Comparison of ENCODE assay signal across 10 mouse cellular contexts in genomic region chr10:128745946-128746613, GRCm38 (mm10). TPM values are rescaled to one million over a fixed set of nuclear protein-coding genes. Genes with fewer than 3 reads are reported as not detected.
DNase-seq lines count a peak whose midpoint lies in the region; ATAC-seq and TF ChIP-seq lines count a peak whose summit lies in the region.
"Had no signal": no experiment of that assay in that cellular context is flagged by ENCODE, and none has a peak within 500 bp of the region (broad histone marks: within the 10 kb centered on the region; RNA-seq: fewer than 3 reads in every experiment).

No protein-coding gene starts in this region.

- peaks cover 17% of the 10 kb centered on the region for H3K4me1 ChIP-seq in lung, adult 2 months (ENCODE audit: control insufficient read depth, insufficient read depth, low read length)
- peaks cover 28% of the 10 kb centered on the region for H3K4me1 ChIP-seq in heart, postnatal 0 days (ENCODE audit: control insufficient read depth, insufficient read depth)
- H3K4me1 ChIP-seq in midbrain, embryonic 10.5 days: peaks cover 50% of the 10 kb centered on the region
- peaks cover 14% of the 10 kb centered on the region; the same call in 1 of the 2 replicates for H3K4me1 ChIP-seq in midbrain, embryonic 11.5 days (ENCODE audit: control insufficient read depth, insufficient read depth, low read length)

- no peak overlapping the region for H3K9ac ChIP-seq in heart, postnatal 0 days (replicated peaks; ENCODE audit: low read depth, low read length)
- H3K9ac ChIP-seq in midbrain, embryonic 11.5 days (ENCODE audit: low read length): no peak overlapping the region
- H3K9ac ChIP-seq: neural tube, embryonic 15.5 days had no signal

- no peak overlapping the region for H3K4me3 ChIP-seq in lung, adult 2 months (replicated peaks; ENCODE audit: extremely low read depth, low read depth, low read length)
- H3K4me3 ChIP-seq in heart, postnatal 0 days (ENCODE audit: low read depth, low read length): no peak overlapping the region; the same call in 1 of the 2 replicates
- H3K4me3 ChIP-seq in layer of hippocampus, adult 2 months: no peak overlapping the region
- no peak overlapping the region for H3K4me3 ChIP-seq in midbrain, embryonic 10.5 days
- no peak overlapping the region for H3K4me3 ChIP-seq in midbrain, embryonic 11.5 days (ENCODE audit: low read depth, low read length)

- peak overlapping the region; percentile 88; the same call in 1 of the 2 replicates for H3K4me2 ChIP-seq in heart, postnatal 0 days (ENCODE audit: low read depth, low read length)
- H3K4me2 ChIP-seq in midbrain, embryonic 11.5 days: no peak overlapping the region

- H3K36me3 ChIP-seq in heart, postnatal 0 days (replicated peaks; ENCODE audit: control insufficient read depth, insufficient read depth, low read length): no peaks in the 10 kb centered on the region
- H3K36me3 ChIP-seq in midbrain, embryonic 10.5 days: no peaks in the 10 kb centered on the region
- no peaks in the 10 kb centered on the region for H3K36me3 ChIP-seq in midbrain, embryonic 11.5 days (ENCODE audit: control insufficient read depth, insufficient read depth, low read length)
- H3K36me3 ChIP-seq: neural tube, embryonic 15.5 days had no signal

- no peaks in the 10 kb centered on the region for H3K9me3 ChIP-seq in heart, postnatal 0 days (replicated peaks; ENCODE audit: control insufficient read depth, low read length)
- H3K9me3 ChIP-seq in midbrain, embryonic 10.5 days (replicated peaks): no peaks in the 10 kb centered on the region
- no peaks in the 10 kb centered on the region for H3K9me3 ChIP-seq in midbrain, embryonic 11.5 days (ENCODE audit: control insufficient read depth, low read length)
- H3K9me3 ChIP-seq: neural tube, embryonic 15.5 days had no signal

- WGBS in lung, adult 2 months: 76% methylated on average over 10 of the region's 10 CpGs
- 83% methylated on average over 10 of the region's 10 CpGs for WGBS in heart, postnatal 0 days
- 92% methylated on average over 10 of the region's 10 CpGs for WGBS in midbrain, embryonic 10.5 days
- 92% methylated on average over 10 of the region's 10 CpGs for WGBS in midbrain, embryonic 11.5 days

- no peak for TF ChIP-seq EP300 in heart, postnatal 0 days (IDR thresholded peaks at IDR 0.05; ENCODE audit: low read depth)

- no peaks in the 10 kb centered on the region for H3K27me3 ChIP-seq in heart, postnatal 0 days (ENCODE audit: control insufficient read depth, insufficient read depth, low read length)
- H3K27me3 ChIP-seq in midbrain, embryonic 10.5 days (ENCODE audit: low read depth, poor library complexity, severe bottlenecking): peaks cover 57% of the 10 kb centered on the region
- H3K27me3 ChIP-seq in midbrain, embryonic 11.5 days (ENCODE audit: control insufficient read depth, insufficient read depth, low read length): peaks cover 38% of the 10 kb centered on the region

- peak; percentile 35 to 37 for DNase-seq in lung, adult 18-20 months
- DNase-seq in lung, adult 2 months: no peak
- DNase-seq in heart, postnatal 0 days (ENCODE audit: low spot score): no peak
- peak; percentile 40 for DNase-seq in skeletal muscle tissue, adult 2 months (ENCODE audit: low read depth, low spot score)
- DNase-seq in layer of hippocampus, adult 2 months (ENCODE audit: low spot score in 2 of 2): no peak
- no peak for DNase-seq in midbrain, embryonic 10.5 days (ENCODE audit: low spot score)
- no peak for DNase-seq in midbrain, embryonic 11.5 days (ENCODE audit: low spot score, missing footprints)
- no peak for DNase-seq in adrenal gland, postnatal 25 days
- DNase-seq: cerebellum, adult 9-11 months had no signal

- no peak for TF ChIP-seq CTCF in lung, adult 2 months (IDR thresholded peaks at IDR 0.05; ENCODE audit: insufficient read depth, low read length)
- TF ChIP-seq CTCF in heart, postnatal 0 days (IDR thresholded peaks at IDR 0.05; ENCODE audit: low read depth): no peak
- TF ChIP-seq CTCF in layer of hippocampus, adult 2 months (conservative IDR thresholded peaks at IDR 0.05): no peak

- ATAC-seq in heart, postnatal 0 days (ENCODE audit: insufficient read depth, low read depth): no peak
- ATAC-seq in midbrain, embryonic 11.5 days (ENCODE audit: low FRiP score): no peak

- peak overlapping the region; percentile 98; the same call in 1 of the 2 replicates for H3K27ac ChIP-seq in heart, postnatal 0 days (ENCODE audit: low read depth)
- no peak overlapping the region for H3K27ac ChIP-seq in layer of hippocampus, adult 2 months
- no peak overlapping the region for H3K27ac ChIP-seq in midbrain, embryonic 10.5 days (replicated peaks)
- no peak overlapping the region for H3K27ac ChIP-seq in midbrain, embryonic 11.5 days (ENCODE audit: low read depth, low read length)
- H3K27ac ChIP-seq: neural tube, embryonic 15.5 days had no signal

- no peak for TF ChIP-seq POLR2A in lung, adult 2 months (IDR thresholded peaks at IDR 0.05; ENCODE audit: borderline replicate concordance, extremely low read depth, low read depth, low read length)

RNA-seq across cellular contexts. Expression of gene Dgka, which starts 1.4 kb away (rescaled TPM):
- 38.4 and 53.7 TPM in 2 replicates for polyA plus RNA-seq in lung, adult 2 months (2012; rRNA removed)
- 4.8 and 6.8 TPM in 2 replicates for total RNA-seq in heart, postnatal 0 days (2014; rRNA removed; ENCODE audit: low replicate concordance)
- polyA plus RNA-seq in heart, postnatal 0 days (2015; fragmentation: Nextera tagmentation; extraction: Ambion mirVana): 4.8 and 5.2 TPM in 2 replicates
- 10 to 100 TPM; 11.4 to 11.5 TPM for total RNA-seq in layer of hippocampus, adult 2 months (2021)
- polyA plus RNA-seq in midbrain, embryonic 10.5 days (2016; fragmentation: Nextera tagmentation; extraction: Ambion mirVana): 3.7 and 4.7 TPM in 2 replicates
- 5.4 and 5.7 TPM in 2 replicates for polyA plus RNA-seq in midbrain, embryonic 11.5 days (2014; fragmentation: Nextera tagmentation; extraction: Ambion mirVana)
- 15.1 and 17.6 TPM in 2 replicates for total RNA-seq in adrenal gland, postnatal 25 days (2021)

RNA-seq across cellular contexts. Expression of gene Pym1, which starts 1.6 kb away (rescaled TPM):
- polyA plus RNA-seq in lung, adult 2 months (2012; rRNA removed): 15.9 and 22.4 TPM in 2 replicates
- 37.1 and 49.2 TPM in 2 replicates for total RNA-seq in heart, postnatal 0 days (2014; rRNA removed; ENCODE audit: low replicate concordance)
- polyA plus RNA-seq in heart, postnatal 0 days (2015; fragmentation: Nextera tagmentation; extraction: Ambion mirVana): 13.7 and 16.5 TPM in 2 replicates
- 10 to 100 TPM; 22.0 to 30.6 TPM for total RNA-seq in layer of hippocampus, adult 2 months (2021)
- polyA plus RNA-seq in midbrain, embryonic 10.5 days (2016; fragmentation: Nextera tagmentation; extraction: Ambion mirVana): 56.6 and 59.1 TPM in 2 replicates
- polyA plus RNA-seq in midbrain, embryonic 11.5 days (2014; fragmentation: Nextera tagmentation; extraction: Ambion mirVana): 43.5 and 48.1 TPM in 2 replicates
- total RNA-seq in adrenal gland, postnatal 25 days (2021): 19.5 and 25.2 TPM in 2 replicates

RNA-seq across cellular contexts. Expression of gene Cdk2, which starts 41.2 kb away (rescaled TPM):
- 11.4 and 17.3 TPM in 2 replicates for polyA plus RNA-seq in lung, adult 2 months (2012; rRNA removed)
- total RNA-seq in heart, postnatal 0 days (2014; rRNA removed; ENCODE audit: low replicate concordance): 71.8 and 74.7 TPM in 2 replicates
- polyA plus RNA-seq in heart, postnatal 0 days (2015; fragmentation: Nextera tagmentation; extraction: Ambion mirVana): 50.9 and 53.0 TPM in 2 replicates
- total RNA-seq in layer of hippocampus, adult 2 months (2021): 1 to 10 TPM; 2.0 to 3.0 TPM
- polyA plus RNA-seq in midbrain, embryonic 10.5 days (2016; fragmentation: Nextera tagmentation; extraction: Ambion mirVana): 107 and 110 TPM in 2 replicates
- 98.9 and 99.1 TPM in 2 replicates for polyA plus RNA-seq in midbrain, embryonic 11.5 days (2014; fragmentation: Nextera tagmentation; extraction: Ambion mirVana)
- total RNA-seq in adrenal gland, postnatal 25 days (2021): 27.4 and 29.0 TPM in 2 replicates

RNA-seq across cellular contexts. Expression of gene Pmel, which starts 42.1 kb away (rescaled TPM):
- 0.36 and 0.51 TPM in 2 replicates for polyA plus RNA-seq in lung, adult 2 months (2012; rRNA removed)
- total RNA-seq in heart, postnatal 0 days (2014; rRNA removed; ENCODE audit: low replicate concordance): 7.7 and 23.2 TPM in 2 replicates
- polyA plus RNA-seq in heart, postnatal 0 days (2015; fragmentation: Nextera tagmentation; extraction: Ambion mirVana): 2.0 and 3.0 TPM in 2 replicates
- total RNA-seq in layer of hippocampus, adult 2 months (2021): under 1 TPM; 0.33 to 0.34 TPM
- 3.9 and 6.7 TPM in 2 replicates for polyA plus RNA-seq in midbrain, embryonic 10.5 days (2016; fragmentation: Nextera tagmentation; extraction: Ambion mirVana)
- 2.2 and 3.1 TPM in 2 replicates for polyA plus RNA-seq in midbrain, embryonic 11.5 days (2014; fragmentation: Nextera tagmentation; extraction: Ambion mirVana)
- 1.5 and 2.2 TPM in 2 replicates for total RNA-seq in adrenal gland, postnatal 25 days (2021)

RNA-seq across cellular contexts. Expression of gene Mmp19, which starts 44.6 kb away (rescaled TPM):
- polyA plus RNA-seq in lung, adult 2 months (2012; rRNA removed): 10.0 and 10.3 TPM in 2 replicates
- 5.1 and 9.0 TPM in 2 replicates for total RNA-seq in heart, postnatal 0 days (2014; rRNA removed; ENCODE audit: low replicate concordance)
- polyA plus RNA-seq in heart, postnatal 0 days (2015; fragmentation: Nextera tagmentation; extraction: Ambion mirVana): 1.00 and 1.5 TPM in 2 replicates
- under 1 TPM; 0.61 to 0.84 TPM for total RNA-seq in layer of hippocampus, adult 2 months (2021)
- polyA plus RNA-seq in midbrain, embryonic 10.5 days (2016; fragmentation: Nextera tagmentation; extraction: Ambion mirVana): 0.44 and 0.66 TPM in 2 replicates
- 0.26 and 0.33 TPM in 2 replicates for polyA plus RNA-seq in midbrain, embryonic 11.5 days (2014; fragmentation: Nextera tagmentation; extraction: Ambion mirVana)
- total RNA-seq in adrenal gland, postnatal 25 days (2021): 38.6 and 46.9 TPM in 2 replicates

Comparison
In these comparisons a context has a peak if more than half of its experiments do, and no peak if none do; other contexts are left out.
1. DNase-seq: peak in lung, adult 18-20 months (2 of 2) and skeletal muscle tissue, adult 2 months (single experiment); none in lung, adult 2 months (single experiment), heart, postnatal 0 days (single experiment), layer of hippocampus, adult 2 months (0 of 2), midbrain, embryonic 10.5 days (single experiment), midbrain, embryonic 11.5 days (single experiment) and adrenal gland, postnatal 25 days (single experiment).